Mouse (Mus musculus): ENCODE measurements around the gene Hypk. TPM values are rescaled to one million over a fixed set of nuclear protein-coding genes. Genes with fewer than 3 reads are reported as not detected.

Hypk gene
- polyA plus RNA-seq, 1 experiment, result 26.4 TPM

- no peak overlapping the region for H3K4me3 ChIP-seq
- no peak overlapping the region for H3ac ChIP-seq (ENCODE audit: control insufficient read depth, insufficient read length)
- H3K27me3 ChIP-seq (ENCODE audit: control insufficient read depth, insufficient read depth, insufficient read length), result no peaks in the 10 kb centered on the region
- peaks cover 11% of the 10 kb centered on the region for H3K36me3 ChIP-seq (ENCODE audit: control insufficient read depth, insufficient read depth)
- H3K4me2 ChIP-seq (ENCODE audit: low read depth), result peak overlapping the region; percentile 1
- peaks cover 71% of the 10 kb centered on the region for H3K79me2 ChIP-seq (ENCODE audit: control insufficient read depth, insufficient read depth)
- TF ChIP-seq CEBPB (IDR thresholded peaks at IDR 0.05; ENCODE audit: insufficient read depth, poor library complexity, severe bottlenecking) (no peak), POLR2AphosphoS2 (IDR thresholded peaks at IDR 0.05; ENCODE audit: insufficient read length, low read depth) (no peak), TCF12 (IDR thresholded peaks at IDR 0.05; ENCODE audit: insufficient read depth, poor library complexity, severe bottlenecking) (no peak), SRF (IDR thresholded peaks at IDR 0.05; ENCODE audit: control insufficient read depth, insufficient read length, low read depth) (no peak), TCF3 (IDR thresholded peaks at IDR 0.05; ENCODE audit: insufficient read length, low read depth) (no peak)
Measured at GRCm38 (mm10) chr2:121416356-121416755, 36.7 kb upstream of the Hypk start.

GRCm38 (mm10) chr2:121418476-121418875, 34.6 kb upstream of the Hypk start:
- no peaks in the 10 kb centered on the region for H3K27me3 ChIP-seq (ENCODE audit: control insufficient read depth, insufficient read depth, insufficient read length)
- no peak overlapping the region for H3K4me2 ChIP-seq (ENCODE audit: low read depth)
- no peak overlapping the region for H3K4me3 ChIP-seq
- H3K36me3 ChIP-seq (ENCODE audit: control insufficient read depth, insufficient read depth), result peaks cover 21% of the 10 kb centered on the region
- no peak for TF ChIP-seq MYOD1 (IDR thresholded peaks at IDR 0.05; ENCODE audit: control insufficient read depth in 1 of 3, insufficient read length in 2 of 3, low read depth in 2 of 3)
- peaks cover 83% of the 10 kb centered on the region for H3K79me2 ChIP-seq (ENCODE audit: control insufficient read depth, insufficient read depth)
- no peak overlapping the region for H3ac ChIP-seq (ENCODE audit: control insufficient read depth, insufficient read length)

DNA sequence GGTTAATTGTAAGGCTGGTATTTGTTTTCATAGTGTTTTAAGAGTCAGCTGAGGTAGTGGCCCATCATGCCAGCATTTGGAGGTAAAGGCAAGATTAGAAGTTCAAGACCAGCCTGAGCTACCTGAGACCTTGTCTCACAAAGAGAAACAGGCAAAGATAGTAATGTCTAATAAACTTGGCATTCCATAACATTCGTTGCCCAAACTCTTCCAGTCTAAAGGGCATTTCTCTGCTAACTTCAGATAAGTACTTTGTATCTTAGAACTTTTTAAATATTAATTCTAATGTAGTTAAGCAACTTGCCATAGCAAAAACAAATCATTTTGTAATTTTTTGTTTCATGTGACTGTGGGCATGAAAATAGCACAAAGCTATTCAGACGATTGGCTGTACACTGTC, 29.9 kb upstream of the Hypk start:
- Histone ChIP-seq H3K79me2 (ENCODE audit: control insufficient read depth, insufficient read depth) (peaks cover 42% of the 10 kb centered on the region), H3K36me3 (ENCODE audit: control insufficient read depth, insufficient read depth) (peaks cover 37% of the 10 kb centered on the region), H3ac (ENCODE audit: control insufficient read depth, insufficient read length) (no peak overlapping the region), H3K4me2 (ENCODE audit: low read depth) (no peak overlapping the region), H3K27me3 (ENCODE audit: control insufficient read depth, insufficient read depth, insufficient read length) (no peaks in the 10 kb centered on the region), H3K4me3 (no peak overlapping the region)
- TF ChIP-seq CEBPB (IDR thresholded peaks at IDR 0.05; ENCODE audit: insufficient read depth, poor library complexity, severe bottlenecking), result no peak
- no peak for TF ChIP-seq E2F4 (IDR thresholded peaks at IDR 0.05; ENCODE audit: insufficient read depth)
- no peak for TF ChIP-seq MYOG (IDR thresholded peaks at IDR 0.05; ENCODE audit: control insufficient read depth in 1 of 3, insufficient read depth in 1 of 3, insufficient read length in 2 of 3, low read depth in 2 of 3)
- no peak for TF ChIP-seq USF1 (IDR thresholded peaks at IDR 0.05; ENCODE audit: low read depth)
- TF ChIP-seq MAX (IDR thresholded peaks at IDR 0.05; ENCODE audit: low read depth), result no peak
- TF ChIP-seq TCF3 (IDR thresholded peaks at IDR 0.05; ENCODE audit: insufficient read length, low read depth), result no peak
- no peak for TF ChIP-seq SRF (IDR thresholded peaks at IDR 0.05; ENCODE audit: control insufficient read depth, insufficient read length, low read depth)
- no peak for TF ChIP-seq TCF12 (IDR thresholded peaks at IDR 0.05; ENCODE audit: insufficient read depth, poor library complexity, severe bottlenecking)
- no peak for TF ChIP-seq REST (IDR thresholded peaks at IDR 0.05; ENCODE audit: insufficient read depth, insufficient read length)
- TF ChIP-seq POLR2A (IDR thresholded peaks at IDR 0.05; ENCODE audit: insufficient read length, low read depth), result no peak
- no peak for TF ChIP-seq POLR2AphosphoS2 (IDR thresholded peaks at IDR 0.05; ENCODE audit: insufficient read length, low read depth)
- TF ChIP-seq MYOD1 (IDR thresholded peaks at IDR 0.05; ENCODE audit: control insufficient read depth in 1 of 3, insufficient read length in 2 of 3, low read depth in 2 of 3), result no peak

DNA sequence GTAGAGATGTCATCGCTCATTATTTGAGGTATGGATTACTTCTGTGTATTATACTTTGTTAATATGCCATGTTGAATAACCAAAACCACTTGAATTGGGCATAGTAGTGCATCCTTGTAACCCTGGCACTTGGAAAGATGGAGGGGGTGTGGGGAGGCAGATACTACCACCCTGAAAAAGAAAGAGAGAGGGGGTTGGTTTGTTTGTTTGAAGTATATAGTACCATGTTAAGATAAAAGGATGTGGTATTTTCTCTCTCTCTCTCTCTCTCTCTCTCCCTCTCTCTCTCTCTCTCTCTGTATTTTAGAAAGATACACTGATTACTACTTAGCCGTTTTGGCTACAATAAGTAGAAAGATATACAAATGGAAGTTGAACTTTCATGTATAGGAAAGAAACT, 27.2 kb upstream of the Hypk start:
- no peak for TF ChIP-seq MAX (IDR thresholded peaks at IDR 0.05; ENCODE audit: low read depth)
- TF ChIP-seq MYOD1 (IDR thresholded peaks at IDR 0.05; ENCODE audit: control insufficient read depth in 1 of 3, insufficient read length in 2 of 3, low read depth in 2 of 3), result no peak
- no peak for TF ChIP-seq TCF3 (IDR thresholded peaks at IDR 0.05; ENCODE audit: insufficient read length, low read depth)
- no peak for TF ChIP-seq E2F4 (IDR thresholded peaks at IDR 0.05; ENCODE audit: insufficient read depth)
- TF ChIP-seq REST (IDR thresholded peaks at IDR 0.05; ENCODE audit: insufficient read depth, insufficient read length), result no peak
- TF ChIP-seq MYOG (IDR thresholded peaks at IDR 0.05; ENCODE audit: control insufficient read depth in 1 of 3, insufficient read depth in 1 of 3, insufficient read length in 2 of 3, low read depth in 2 of 3), result no peak
- no peak for TF ChIP-seq POLR2A (IDR thresholded peaks at IDR 0.05; ENCODE audit: insufficient read length, low read depth)
- H3ac ChIP-seq (ENCODE audit: control insufficient read depth, insufficient read length), result no peak overlapping the region
- H3K36me3 ChIP-seq (ENCODE audit: control insufficient read depth, insufficient read depth), result peaks cover 57% of the 10 kb centered on the region
- peaks cover 19% of the 10 kb centered on the region for H3K79me2 ChIP-seq (ENCODE audit: control insufficient read depth, insufficient read depth)
- no peak overlapping the region for H3K4me2 ChIP-seq (ENCODE audit: low read depth)
- H3K4me3 ChIP-seq, result no peak overlapping the region
- no peaks in the 10 kb centered on the region for H3K27me3 ChIP-seq (ENCODE audit: control insufficient read depth, insufficient read depth, insufficient read length)

DNA sequence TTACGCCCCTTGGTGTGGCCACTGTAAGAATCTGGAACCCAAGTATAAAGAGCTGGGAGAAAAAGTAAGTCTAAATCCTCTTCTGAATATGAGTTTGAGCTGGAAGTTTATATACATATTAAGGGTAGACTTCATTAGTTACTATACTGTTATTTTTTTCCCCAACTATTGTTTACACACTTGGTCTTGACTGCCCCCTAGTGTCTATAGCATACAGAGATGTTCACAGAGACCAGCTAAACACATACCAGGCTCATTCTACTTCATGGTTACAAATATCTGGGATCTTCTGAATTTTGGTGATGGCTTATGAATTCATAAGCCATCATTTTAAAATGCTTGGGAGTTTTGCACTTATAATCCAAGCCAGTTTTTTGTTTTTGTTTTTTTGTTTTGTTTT, 18.2 kb upstream of the Hypk start:
- TF ChIP-seq USF1 (IDR thresholded peaks at IDR 0.05; ENCODE audit: low read depth) (no peak), E2F4 (IDR thresholded peaks at IDR 0.05; ENCODE audit: insufficient read depth) (no peak), POLR2AphosphoS2 (IDR thresholded peaks at IDR 0.05; ENCODE audit: insufficient read length, low read depth) (no peak), SRF (IDR thresholded peaks at IDR 0.05; ENCODE audit: control insufficient read depth, insufficient read length, low read depth) (no peak), MYOD1 (IDR thresholded peaks at IDR 0.05; ENCODE audit: control insufficient read depth in 1 of 3, insufficient read length in 2 of 3, low read depth in 2 of 3) (no peak), REST (IDR thresholded peaks at IDR 0.05; ENCODE audit: insufficient read depth, insufficient read length) (no peak), MYOG (IDR thresholded peaks at IDR 0.05; ENCODE audit: control insufficient read depth in 1 of 3, insufficient read depth in 1 of 3, insufficient read length in 2 of 3, low read depth in 2 of 3) (no peak), POLR2A (IDR thresholded peaks at IDR 0.05; ENCODE audit: insufficient read length, low read depth) (no peak), MAX (IDR thresholded peaks at IDR 0.05; ENCODE audit: low read depth) (no peak), TCF12 (IDR thresholded peaks at IDR 0.05; ENCODE audit: insufficient read depth, poor library complexity, severe bottlenecking) (no peak), TCF3 (IDR thresholded peaks at IDR 0.05; ENCODE audit: insufficient read length, low read depth) (no peak), CEBPB (IDR thresholded peaks at IDR 0.05; ENCODE audit: insufficient read depth, poor library complexity, severe bottlenecking) (no peak)
- no peak overlapping the region for H3K4me2 ChIP-seq (ENCODE audit: low read depth)
- no peak overlapping the region for H3K4me3 ChIP-seq
- no peaks in the 10 kb centered on the region for H3K27me3 ChIP-seq (ENCODE audit: control insufficient read depth, insufficient read depth, insufficient read length)
- H3ac ChIP-seq (ENCODE audit: control insufficient read depth, insufficient read length), result no peak overlapping the region
- no peaks in the 10 kb centered on the region for H3K79me2 ChIP-seq (ENCODE audit: control insufficient read depth, insufficient read depth)
- peaks cover 72% of the 10 kb centered on the region for H3K36me3 ChIP-seq (ENCODE audit: control insufficient read depth, insufficient read depth)

Measured in myocyte (in vitro differentiated cells).